Mouse (Mus musculus): ENCODE measurements around the gene Ehhadh. TPM values are rescaled to one million over a fixed set of nuclear protein-coding genes. Genes with fewer than 3 reads are reported as not detected.

Ehhadh gene
- polyA plus RNA-seq (2016; fragmentation: Nextera tagmentation; extraction: Ambion mirVana): 1.5 and 1.7 TPM in 2 replicates

GRCm38 (mm10) chr16:21787516-21788353, at the start of gene Ehhadh:
Gene Ehhadh (minus strand): TSS chr16:21787807.
- H3K36me3 ChIP-seq: no peaks in the 10 kb centered on the region
- peak within 1 kb of the TSS; percentile 59 for H3K4me3 ChIP-seq
- whole genome bisulfite sequencing: 9% methylated on average over 28 of the region's 28 CpGs
- peaks cover 4% of the 10 kb centered on the region; the same call in 1 of the 2 replicates for H3K27me3 ChIP-seq (ENCODE audit: insufficient read depth, poor library complexity, severe bottlenecking)
- peak; percentile 61 for DNase-seq (ENCODE audit: low spot score)
- H3K9me3 ChIP-seq: no peaks in the 10 kb centered on the region
- peaks cover 16% of the 10 kb centered on the region for H3K4me1 ChIP-seq (replicated peaks)
- peak within 1 kb of the TSS; percentile 75 for H3K27ac ChIP-seq

- DNase-seq (ENCODE audit: low spot score): no peak
- Histone ChIP-seq H3K4me1 (replicated peaks) (peaks cover 10% of the 10 kb centered on the region), H3K4me3 (no peak overlapping the region), H3K27me3 (ENCODE audit: insufficient read depth, poor library complexity, severe bottlenecking) (no peaks in the 10 kb centered on the region), H3K9me3 (no peaks in the 10 kb centered on the region), H3K27ac (no peak overlapping the region), H3K36me3 (no peaks in the 10 kb centered on the region)
- 62% methylated on average over 7 of the region's 7 CpGs for WGBS
Observed at GRCm38 (mm10) chr16:21836311-21837072, 48.9 kb upstream of the Ehhadh start.

GRCm38 (mm10) chr16:21835584-21835931, 48.0 kb upstream of the Ehhadh start:
- WGBS: 52% methylated on average over 7 of the region's 7 CpGs
- Histone ChIP-seq H3K4me3 (no peak overlapping the region), H3K9me3 (no peaks in the 10 kb centered on the region), H3K4me1 (replicated peaks) (peaks cover 14% of the 10 kb centered on the region), H3K27me3 (ENCODE audit: insufficient read depth, poor library complexity, severe bottlenecking) (no peaks in the 10 kb centered on the region), H3K27ac (no peak overlapping the region), H3K36me3 (no peaks in the 10 kb centered on the region)
- DNase-seq (ENCODE audit: low spot score): no peak

GRCm38 (mm10) chr16:21834866-21835583, 47.4 kb upstream of the Ehhadh start:
- Histone ChIP-seq H3K4me1 (replicated peaks) (peaks cover 16% of the 10 kb centered on the region), H3K27ac (no peak overlapping the region), H3K36me3 (no peaks in the 10 kb centered on the region), H3K27me3 (ENCODE audit: insufficient read depth, poor library complexity, severe bottlenecking) (no peaks in the 10 kb centered on the region), H3K4me3 (no peak overlapping the region), H3K9me3 (no peaks in the 10 kb centered on the region)
- no peak for DNase-seq (ENCODE audit: low spot score)
- WGBS: 88% methylated on average over 8 of the region's 8 CpGs

GRCm38 (mm10) chr16:21833970-21834369, 46.4 kb upstream of the Ehhadh start:
- H3K4me1 ChIP-seq (replicated peaks): peaks cover 16% of the 10 kb centered on the region
- no peaks in the 10 kb centered on the region for H3K36me3 ChIP-seq
- H3K4me3 ChIP-seq: no peak overlapping the region
- no peak overlapping the region for H3K27ac ChIP-seq
- no peaks in the 10 kb centered on the region for H3K27me3 ChIP-seq (ENCODE audit: insufficient read depth, poor library complexity, severe bottlenecking)
- 77% methylated on average over 10 of the region's 10 CpGs for WGBS
- no peak for DNase-seq (ENCODE audit: low spot score)
- no peaks in the 10 kb centered on the region for H3K9me3 ChIP-seq

GRCm38 (mm10) chr16:21833469-21833868, 45.9 kb upstream of the Ehhadh start:
- Histone ChIP-seq H3K9me3 (no peaks in the 10 kb centered on the region), H3K27me3 (ENCODE audit: insufficient read depth, poor library complexity, severe bottlenecking) (no peaks in the 10 kb centered on the region), H3K27ac (no peak overlapping the region), H3K4me1 (replicated peaks) (peaks cover 16% of the 10 kb centered on the region), H3K4me3 (no peak overlapping the region), H3K36me3 (no peaks in the 10 kb centered on the region)
- DNase-seq (ENCODE audit: low spot score): no peak
- WGBS: 60% methylated on average over 1 of the region's 1 CpGs

- Histone ChIP-seq H3K4me1 (replicated peaks) (peaks cover 20% of the 10 kb centered on the region), H3K36me3 (no peaks in the 10 kb centered on the region), H3K27ac (no peak overlapping the region), H3K27me3 (ENCODE audit: insufficient read depth, poor library complexity, severe bottlenecking) (no peaks in the 10 kb centered on the region), H3K4me3 (no peak overlapping the region), H3K9me3 (no peaks in the 10 kb centered on the region)
- no peak for DNase-seq (ENCODE audit: low spot score)
- 85% methylated on average over 5 of the region's 5 CpGs for WGBS
Observed at GRCm38 (mm10) chr16:21831764-21832163, 44.2 kb upstream of the Ehhadh start.

- H3K4me1 ChIP-seq (replicated peaks): peaks cover 17% of the 10 kb centered on the region
- 53% methylated on average over 6 of the region's 6 CpGs for WGBS
- H3K4me3 ChIP-seq: no peak overlapping the region
- no peaks in the 10 kb centered on the region for H3K36me3 ChIP-seq
- DNase-seq (ENCODE audit: low spot score): no peak
- H3K27me3 ChIP-seq (ENCODE audit: insufficient read depth, poor library complexity, severe bottlenecking): no peaks in the 10 kb centered on the region
- H3K27ac ChIP-seq: no peak overlapping the region
- H3K9me3 ChIP-seq: no peaks in the 10 kb centered on the region
Observed at GRCm38 (mm10) chr16:21830784-21831183, 43.2 kb upstream of the Ehhadh start.

GRCm38 (mm10) chr16:21829711-21830110, 42.1 kb upstream of the Ehhadh start:
- WGBS: 46% methylated on average over 5 of the region's 5 CpGs
- H3K27me3 ChIP-seq (ENCODE audit: insufficient read depth, poor library complexity, severe bottlenecking): no peaks in the 10 kb centered on the region
- DNase-seq (ENCODE audit: low spot score): no peak

GRCm38 (mm10) chr16:21827581-21827980, 40.0 kb upstream of the Ehhadh start:
- H3K4me1 ChIP-seq (replicated peaks): peaks cover 10% of the 10 kb centered on the region
- no peak overlapping the region for H3K27ac ChIP-seq
- WGBS: 70% methylated on average over 4 of the region's 4 CpGs
- H3K27me3 ChIP-seq (ENCODE audit: insufficient read depth, poor library complexity, severe bottlenecking): no peaks in the 10 kb centered on the region
- H3K9me3 ChIP-seq: no peaks in the 10 kb centered on the region
- DNase-seq (ENCODE audit: low spot score): no peak
- H3K36me3 ChIP-seq: no peaks in the 10 kb centered on the region
- H3K4me3 ChIP-seq: no peak overlapping the region

More at GRCm38 (mm10) chr16:21829711-21830110, 42.1 kb upstream of the Ehhadh start:
- Histone ChIP-seq H3K9me3 (no peaks in the 10 kb centered on the region), H3K4me3 (no peak overlapping the region), H3K4me1 (replicated peaks) (peaks cover 10% of the 10 kb centered on the region), H3K27ac (no peak overlapping the region), H3K36me3 (no peaks in the 10 kb centered on the region)

- Histone ChIP-seq H3K27me3 (ENCODE audit: insufficient read depth, poor library complexity, severe bottlenecking) (no peaks in the 10 kb centered on the region), H3K4me3 (no peak overlapping the region), H3K36me3 (no peaks in the 10 kb centered on the region), H3K4me1 (replicated peaks) (peaks cover 10% of the 10 kb centered on the region), H3K27ac (no peak overlapping the region), H3K9me3 (no peaks in the 10 kb centered on the region)
- no peak for DNase-seq (ENCODE audit: low spot score)
- WGBS: 83% methylated on average over 4 of the region's 4 CpGs
Observed at GRCm38 (mm10) chr16:21827153-21827552, 39.5 kb upstream of the Ehhadh start.

- Histone ChIP-seq H3K4me3 (no peak overlapping the region), H3K9me3 (no peaks in the 10 kb centered on the region), H3K4me1 (replicated peaks) (peaks cover 6% of the 10 kb centered on the region), H3K36me3 (no peaks in the 10 kb centered on the region), H3K27me3 (ENCODE audit: insufficient read depth, poor library complexity, severe bottlenecking) (no peaks in the 10 kb centered on the region), H3K27ac (no peak overlapping the region)
- no peak for DNase-seq (ENCODE audit: low spot score)
- WGBS: 70% methylated on average over 9 of the region's 9 CpGs
Observed at GRCm38 (mm10) chr16:21825612-21826031, 38.0 kb upstream of the Ehhadh start.
